Comparison of ENCODE assay signal across 8 mouse cellular contexts in genomic region chr13:3896913-3897312, GRCm38 (mm10). TPM values are rescaled to one million over a fixed set of nuclear protein-coding genes. Genes with fewer than 3 reads are reported as not detected.
DNase-seq lines count a peak whose midpoint lies in the region; ATAC-seq and TF ChIP-seq lines count a peak whose summit lies in the region.

No protein-coding gene starts in this region.

- no peak overlapping the region for H3K9ac ChIP-seq in forebrain, postnatal 0 days
- H3K9ac ChIP-seq in lung, embryonic 14.5 days: no peak overlapping the region

- peaks cover 9% of the 10 kb centered on the region for H3K36me3 ChIP-seq in heart, embryonic 10.5 days
- no peaks in the 10 kb centered on the region for H3K36me3 ChIP-seq in forebrain, postnatal 0 days (ENCODE audit: insufficient read depth)
- H3K36me3 ChIP-seq in lung, embryonic 14.5 days (ENCODE audit: insufficient read depth): peaks cover 6% of the 10 kb centered on the region

- DNase-seq in heart, adult 18-20 months: peak; percentile 73 to 89
- DNase-seq in heart, embryonic 10.5 days (ENCODE audit: low spot score): no peak
- DNase-seq in CD8-positive naive resting alpha-beta T cell, adult 2 months (ENCODE audit: low read depth in 2 of 2, low spot score in 2 of 2): peak; percentile 67 to 78
- DNase-seq in c-Kit-positive CD71-positive TER-119-positive erythroid progenitor cells, embryonic 14.5 days (ENCODE audit: low spot score): peak; percentile 82
- peak; percentile 86 for DNase-seq in forebrain, postnatal 0 days
- DNase-seq in kidney, postnatal 36 days: peak; percentile 84 to 85
- peak; percentile 92 for DNase-seq in lung, embryonic 14.5 days
- peak; percentile 59 for DNase-seq in spleen, adult 12 weeks (ENCODE audit: low spot score)

- no peak overlapping the region for H3K4me3 ChIP-seq in heart, embryonic 10.5 days
- H3K4me3 ChIP-seq in forebrain, postnatal 0 days (ENCODE audit: low read depth, low read length): no peak overlapping the region
- no peak overlapping the region for H3K4me3 ChIP-seq in lung, embryonic 14.5 days (ENCODE audit: low read depth, low read length)

- no peak for ATAC-seq in forebrain, postnatal 0 days
- no peak for ATAC-seq in lung, embryonic 14.5 days (ENCODE audit: insufficient read depth)

- 0 out of 2 replicates have a peak, but pooled peaks cover 14% of the 10 kb centered on the region for H3K4me1 ChIP-seq in heart, embryonic 10.5 days
- H3K4me1 ChIP-seq in forebrain, postnatal 0 days (ENCODE audit: insufficient read depth): no peaks in the 10 kb centered on the region
- 0 out of 2 replicates have a peak, but pooled peaks cover 3% of the 10 kb centered on the region for H3K4me1 ChIP-seq in lung, embryonic 14.5 days (ENCODE audit: insufficient read depth)

- no peak overlapping the region for H3K27ac ChIP-seq in heart, embryonic 10.5 days
- no peak overlapping the region for H3K27ac ChIP-seq in forebrain, postnatal 0 days (ENCODE audit: low read depth, low read length)
- no peak overlapping the region for H3K27ac ChIP-seq in lung, embryonic 14.5 days (ENCODE audit: low read depth)

- no peaks in the 10 kb centered on the region for H3K27me3 ChIP-seq in heart, embryonic 10.5 days (ENCODE audit: insufficient read depth, poor library complexity, severe bottlenecking)
- no peaks in the 10 kb centered on the region for H3K27me3 ChIP-seq in forebrain, postnatal 0 days (ENCODE audit: insufficient read depth, low read length)
- no peaks in the 10 kb centered on the region for H3K27me3 ChIP-seq in lung, embryonic 14.5 days (ENCODE audit: insufficient read depth, low read length)

- no peaks in the 10 kb centered on the region for H3K9me3 ChIP-seq in heart, embryonic 10.5 days
- no peaks in the 10 kb centered on the region for H3K9me3 ChIP-seq in forebrain, postnatal 0 days (ENCODE audit: low read length)
- H3K9me3 ChIP-seq in lung, embryonic 14.5 days (ENCODE audit: low read depth, low read length): no peaks in the 10 kb centered on the region

- H3K4me2 ChIP-seq in forebrain, postnatal 0 days (ENCODE audit: low read depth): no peak overlapping the region
- no peak overlapping the region for H3K4me2 ChIP-seq in lung, embryonic 14.5 days

- WGBS in heart, embryonic 10.5 days: 39% methylated on average over 5 of the region's 5 CpGs
- WGBS in forebrain, postnatal 0 days: 32% methylated on average over 5 of the region's 5 CpGs
- 29% methylated on average over 5 of the region's 5 CpGs for WGBS in lung, embryonic 14.5 days

- peak; percentile 93 for TF ChIP-seq CTCF in forebrain, postnatal 0 days (IDR thresholded peaks at IDR 0.05; ENCODE audit: low read depth)
- peak; percentile 94 for TF ChIP-seq CTCF in lung, embryonic 14.5 days (IDR thresholded peaks at IDR 0.05; ENCODE audit: low read depth)

RNA-seq across cellular contexts. Expression of gene Net1, which starts 21.1 kb away (rescaled TPM):
- 10 to 100 TPM; 17.5 to 26.0 TPM for total RNA-seq in heart, adult 18-20 months (2021)
- polyA plus RNA-seq in heart, embryonic 10.5 days (2016; fragmentation: Nextera tagmentation; extraction: Ambion mirVana): 53.7 and 72.9 TPM in 2 replicates
- total RNA-seq in forebrain, postnatal 0 days (2014; rRNA removed): 12.2 and 20.4 TPM in 2 replicates
- polyA plus RNA-seq in forebrain, postnatal 0 days (2015; fragmentation: Nextera tagmentation; extraction: Ambion mirVana): 11.4 and 12.4 TPM in 2 replicates
- 71.4 and 74.5 TPM in 2 replicates for polyA plus RNA-seq in lung, embryonic 14.5 days (2014; fragmentation: Nextera tagmentation; extraction: Ambion mirVana)

RNA-seq across cellular contexts. Expression of gene Tubal3, which starts 21.2 kb away (rescaled TPM):
- not detected for total RNA-seq in heart, adult 18-20 months (2021)
- polyA plus RNA-seq in heart, embryonic 10.5 days (2016; fragmentation: Nextera tagmentation; extraction: Ambion mirVana): not detected in 2 replicates
- not detected in 2 replicates for total RNA-seq in forebrain, postnatal 0 days (2014; rRNA removed)
- 0.05 TPM in 1 of 2 replicates, not detected in the other for polyA plus RNA-seq in forebrain, postnatal 0 days (2015; fragmentation: Nextera tagmentation; extraction: Ambion mirVana)
- not detected in 2 replicates for polyA plus RNA-seq in lung, embryonic 14.5 days (2014; fragmentation: Nextera tagmentation; extraction: Ambion mirVana)

RNA-seq across cellular contexts. Expression of gene Calm5, which starts 42.9 kb away (rescaled TPM):
- not detected for total RNA-seq in heart, adult 18-20 months (2021)
- polyA plus RNA-seq in heart, embryonic 10.5 days (2016; fragmentation: Nextera tagmentation; extraction: Ambion mirVana): not detected in 2 replicates
- total RNA-seq in forebrain, postnatal 0 days (2014; rRNA removed): not detected in 2 replicates
- polyA plus RNA-seq in forebrain, postnatal 0 days (2015; fragmentation: Nextera tagmentation; extraction: Ambion mirVana): not detected in 2 replicates
- polyA plus RNA-seq in lung, embryonic 14.5 days (2014; fragmentation: Nextera tagmentation; extraction: Ambion mirVana): not detected in 2 replicates

RNA-seq across cellular contexts. Expression of gene Ucn3, which starts 48.2 kb away (rescaled TPM):
- total RNA-seq in heart, adult 18-20 months (2021): not detected
- not detected in 2 replicates for polyA plus RNA-seq in heart, embryonic 10.5 days (2016; fragmentation: Nextera tagmentation; extraction: Ambion mirVana)
- total RNA-seq in forebrain, postnatal 0 days (2014; rRNA removed): 0.38 and 0.57 TPM in 2 replicates
- polyA plus RNA-seq in forebrain, postnatal 0 days (2015; fragmentation: Nextera tagmentation; extraction: Ambion mirVana): 0.68 and 0.77 TPM in 2 replicates
- polyA plus RNA-seq in lung, embryonic 14.5 days (2014; fragmentation: Nextera tagmentation; extraction: Ambion mirVana): not detected in 2 replicates

RNA-seq across cellular contexts. Expression of gene Calm4, which starts 59.4 kb away (rescaled TPM):
- not detected for total RNA-seq in heart, adult 18-20 months (2021)
- not detected in 2 replicates for polyA plus RNA-seq in heart, embryonic 10.5 days (2016; fragmentation: Nextera tagmentation; extraction: Ambion mirVana)
- total RNA-seq in forebrain, postnatal 0 days (2014; rRNA removed): not detected in 2 replicates
- not detected in 2 replicates for polyA plus RNA-seq in forebrain, postnatal 0 days (2015; fragmentation: Nextera tagmentation; extraction: Ambion mirVana)
- polyA plus RNA-seq in lung, embryonic 14.5 days (2014; fragmentation: Nextera tagmentation; extraction: Ambion mirVana): not detected in 2 replicates
